Mouse (Mus musculus): ENCODE data around the gene Mecr. TPM values are rescaled to one million over a fixed set of nuclear protein-coding genes. Genes with fewer than 3 reads are reported as not detected.
A peak's percentile ranks its signal among the peaks of the same experiment; 100 is the strongest.

The Mecr gene
- polyA plus RNA-seq, 1 experiment from 2014 or later: 41.9 TPM

GRCm38 (mm10) chr4:131874567-131874966 is 31.3 kb downstream of the Mecr start:
- Histone ChIP-seq H3K27ac (ENCODE audit: low read depth, low read length) (peak overlapping the region; percentile 99; the same call in 1 of the 2 replicates), H3K4me2 (ENCODE audit: low read depth) (peak overlapping the region; percentile 90), H3K27me3 (ENCODE audit: control insufficient read depth, insufficient read depth, low read length) (no peaks in the 10 kb centered on the region), H3K36me3 (ENCODE audit: control insufficient read depth, insufficient read depth, low read length) (no peaks in the 10 kb centered on the region), H3K4me1 (ENCODE audit: control insufficient read depth, insufficient read depth, low read length) (peaks cover 17% of the 10 kb centered on the region), H3K9ac (ENCODE audit: low read length) (peak overlapping the region; percentile 100), H3K4me3 (ENCODE audit: low read depth, low read length) (peak overlapping the region; percentile 97), H3K9me3 (ENCODE audit: control insufficient read depth, low read length) (no peaks in the 10 kb centered on the region)
- 3% methylated on average over 11 of the region's 11 CpGs for WGBS
- DNase-seq (ENCODE audit: low spot score): no peak
- ATAC-seq (ENCODE audit: insufficient read depth, low FRiP score, low TSS enrichment): no peak

GRCm38 (mm10) chr4:131875242-131875641 is 32.0 kb downstream of the Mecr start:
- no peak overlapping the region for H3K27ac ChIP-seq (ENCODE audit: low read depth, low read length)
- no peak for DNase-seq (ENCODE audit: low spot score)
- peak overlapping the region; percentile 90 for H3K4me2 ChIP-seq (ENCODE audit: low read depth)
- no peaks in the 10 kb centered on the region for H3K9me3 ChIP-seq (ENCODE audit: control insufficient read depth, low read length)
- H3K36me3 ChIP-seq (ENCODE audit: control insufficient read depth, insufficient read depth, low read length): no peaks in the 10 kb centered on the region
- H3K27me3 ChIP-seq (ENCODE audit: control insufficient read depth, insufficient read depth, low read length): no peaks in the 10 kb centered on the region
- no peak for ATAC-seq (ENCODE audit: insufficient read depth, low FRiP score, low TSS enrichment)
- H3K4me3 ChIP-seq (ENCODE audit: low read depth, low read length): peak overlapping the region; percentile 97
- WGBS: 47% methylated on average over 3 of the region's 3 CpGs
- H3K9ac ChIP-seq (ENCODE audit: low read length): peak overlapping the region; percentile 100
- H3K4me1 ChIP-seq (ENCODE audit: control insufficient read depth, insufficient read depth, low read length): peaks cover 17% of the 10 kb centered on the region

GRCm38 (mm10) chr4:131876836-131877235 is 33.6 kb downstream of the Mecr start:
- no peak for ATAC-seq (ENCODE audit: insufficient read depth, low FRiP score, low TSS enrichment)
- WGBS: 81% methylated on average over 2 of the region's 2 CpGs
- H3K27me3 ChIP-seq (ENCODE audit: control insufficient read depth, insufficient read depth, low read length): no peaks in the 10 kb centered on the region

GRCm38 (mm10) chr4:131879692-131880091 is 36.4 kb downstream of the Mecr start:
- peaks cover 15% of the 10 kb centered on the region for H3K4me1 ChIP-seq (ENCODE audit: control insufficient read depth, insufficient read depth, low read length)

More at GRCm38 (mm10) chr4:131876836-131877235, 33.6 kb downstream of the Mecr start:
- H3K4me1 ChIP-seq (ENCODE audit: control insufficient read depth, insufficient read depth, low read length): peaks cover 17% of the 10 kb centered on the region
- H3K9me3 ChIP-seq (ENCODE audit: control insufficient read depth, low read length): no peaks in the 10 kb centered on the region
- no peak for DNase-seq (ENCODE audit: low spot score)
- no peak overlapping the region for H3K9ac ChIP-seq (ENCODE audit: low read length)
- H3K27ac ChIP-seq (ENCODE audit: low read depth, low read length): no peak overlapping the region
- no peaks in the 10 kb centered on the region for H3K36me3 ChIP-seq (ENCODE audit: control insufficient read depth, insufficient read depth, low read length)
- 0 out of 2 replicates have a peak overlapping the region, but pooled peaks have one; percentile 4 for H3K4me2 ChIP-seq (ENCODE audit: low read depth)
- no peak overlapping the region for H3K4me3 ChIP-seq (ENCODE audit: low read depth, low read length)

GRCm38 (mm10) chr4:131881306-131881705 is 38.0 kb downstream of the Mecr start:
- Histone ChIP-seq H3K9me3 (ENCODE audit: control insufficient read depth, low read length) (no peaks in the 10 kb centered on the region), H3K36me3 (ENCODE audit: control insufficient read depth, insufficient read depth, low read length) (no peaks in the 10 kb centered on the region), H3K4me2 (ENCODE audit: low read depth) (no peak overlapping the region), H3K9ac (ENCODE audit: low read length) (no peak overlapping the region), H3K27ac (ENCODE audit: low read depth, low read length) (no peak overlapping the region), H3K27me3 (ENCODE audit: control insufficient read depth, insufficient read depth, low read length) (no peaks in the 10 kb centered on the region), H3K4me3 (ENCODE audit: low read depth, low read length) (no peak overlapping the region), H3K4me1 (ENCODE audit: control insufficient read depth, insufficient read depth, low read length) (peaks cover 9% of the 10 kb centered on the region)
- DNase-seq (ENCODE audit: low spot score): no peak
- ATAC-seq (ENCODE audit: insufficient read depth, low FRiP score, low TSS enrichment): no peak
- 96% methylated on average over 7 of the region's 7 CpGs for WGBS

More at GRCm38 (mm10) chr4:131879692-131880091, 36.4 kb downstream of the Mecr start:
- no peaks in the 10 kb centered on the region for H3K9me3 ChIP-seq (ENCODE audit: control insufficient read depth, low read length)
- H3K27ac ChIP-seq (ENCODE audit: low read depth, low read length): no peak overlapping the region
- no peak overlapping the region for H3K4me2 ChIP-seq (ENCODE audit: low read depth)
- no peak for ATAC-seq (ENCODE audit: insufficient read depth, low FRiP score, low TSS enrichment)
- DNase-seq (ENCODE audit: low spot score): no peak
- no peaks in the 10 kb centered on the region for H3K36me3 ChIP-seq (ENCODE audit: control insufficient read depth, insufficient read depth, low read length)
- H3K9ac ChIP-seq (ENCODE audit: low read length): no peak overlapping the region
- no peaks in the 10 kb centered on the region for H3K27me3 ChIP-seq (ENCODE audit: control insufficient read depth, insufficient read depth, low read length)
- 91% methylated on average over 1 of the region's 1 CpGs for WGBS
- no peak overlapping the region for H3K4me3 ChIP-seq (ENCODE audit: low read depth, low read length)

- Histone ChIP-seq H3K9ac (ENCODE audit: low read length) (no peak overlapping the region), H3K4me1 (ENCODE audit: control insufficient read depth, insufficient read depth, low read length) (no peaks in the 10 kb centered on the region), H3K27ac (ENCODE audit: low read depth, low read length) (no peak overlapping the region), H3K36me3 (ENCODE audit: control insufficient read depth, insufficient read depth, low read length) (no peaks in the 10 kb centered on the region), H3K4me3 (ENCODE audit: low read depth, low read length) (no peak overlapping the region), H3K27me3 (ENCODE audit: control insufficient read depth, insufficient read depth, low read length) (no peaks in the 10 kb centered on the region), H3K9me3 (ENCODE audit: control insufficient read depth, low read length) (no peaks in the 10 kb centered on the region), H3K4me2 (ENCODE audit: low read depth) (no peak overlapping the region)
- ATAC-seq (ENCODE audit: insufficient read depth, low FRiP score, low TSS enrichment) (no peak), DNase-seq (ENCODE audit: low spot score) (no peak)
- 74% methylated on average over 6 of the region's 6 CpGs for WGBS
Measured at GRCm38 (mm10) chr4:131883571-131883970, 40.3 kb downstream of the Mecr start.

- H3K36me3 ChIP-seq (ENCODE audit: control insufficient read depth, insufficient read depth, low read length): no peaks in the 10 kb centered on the region
- DNase-seq (ENCODE audit: low spot score) (no peak), ATAC-seq (ENCODE audit: insufficient read depth, low FRiP score, low TSS enrichment) (no peak)
- no peak overlapping the region for H3K27ac ChIP-seq (ENCODE audit: low read depth, low read length)
- H3K27me3 ChIP-seq (ENCODE audit: control insufficient read depth, insufficient read depth, low read length): no peaks in the 10 kb centered on the region
- no peak overlapping the region for H3K4me3 ChIP-seq (ENCODE audit: low read depth, low read length)
- H3K4me2 ChIP-seq (ENCODE audit: low read depth): no peak overlapping the region
- H3K4me1 ChIP-seq (ENCODE audit: control insufficient read depth, insufficient read depth, low read length): no peaks in the 10 kb centered on the region
- no peaks in the 10 kb centered on the region for H3K9me3 ChIP-seq (ENCODE audit: control insufficient read depth, low read length)
- WGBS: 90% methylated on average over 6 of the region's 6 CpGs
- H3K9ac ChIP-seq (ENCODE audit: low read length): no peak overlapping the region
Measured at GRCm38 (mm10) chr4:131885376-131885775, 42.1 kb downstream of the Mecr start.

GRCm38 (mm10) chr4:131888564-131888963 is 45.3 kb downstream of the Mecr start:
- H3K27me3 ChIP-seq (ENCODE audit: control insufficient read depth, insufficient read depth, low read length): no peaks in the 10 kb centered on the region
- ATAC-seq (ENCODE audit: insufficient read depth, low FRiP score, low TSS enrichment) (no peak), DNase-seq (ENCODE audit: low spot score) (no peak)
- WGBS: 84% methylated on average over 1 of the region's 1 CpGs
- H3K9ac ChIP-seq (ENCODE audit: low read length): no peak overlapping the region
- peaks cover 8% of the 10 kb centered on the region for H3K36me3 ChIP-seq (ENCODE audit: control insufficient read depth, insufficient read depth, low read length)
- H3K27ac ChIP-seq (ENCODE audit: low read depth, low read length): no peak overlapping the region
- H3K9me3 ChIP-seq (ENCODE audit: control insufficient read depth, low read length): no peaks in the 10 kb centered on the region
- no peak overlapping the region for H3K4me2 ChIP-seq (ENCODE audit: low read depth)
- H3K4me1 ChIP-seq (ENCODE audit: control insufficient read depth, insufficient read depth, low read length): no peaks in the 10 kb centered on the region
- H3K4me3 ChIP-seq (ENCODE audit: low read depth, low read length): no peak overlapping the region

GRCm38 (mm10) chr4:131890692-131891091 is 47.4 kb downstream of the Mecr start:
- DNase-seq (ENCODE audit: low spot score) (no peak), ATAC-seq (ENCODE audit: insufficient read depth, low FRiP score, low TSS enrichment) (no peak)
- Histone ChIP-seq H3K27me3 (ENCODE audit: control insufficient read depth, insufficient read depth, low read length) (no peaks in the 10 kb centered on the region), H3K4me1 (ENCODE audit: control insufficient read depth, insufficient read depth, low read length) (no peaks in the 10 kb centered on the region), H3K4me2 (ENCODE audit: low read depth) (no peak overlapping the region), H3K9me3 (ENCODE audit: control insufficient read depth, low read length) (no peaks in the 10 kb centered on the region), H3K4me3 (ENCODE audit: low read depth, low read length) (no peak overlapping the region), H3K9ac (ENCODE audit: low read length) (no peak overlapping the region), H3K27ac (ENCODE audit: low read depth, low read length) (no peak overlapping the region), H3K36me3 (ENCODE audit: control insufficient read depth, insufficient read depth, low read length) (peaks cover 11% of the 10 kb centered on the region)
- 90% methylated on average over 3 of the region's 3 CpGs for WGBS

Data from neural tube, embryonic 11.5 days (tissue).